Mouse (Mus musculus) left cerebral cortex, adult 8-10 months (tissue): Measurements from ENCODE around the gene Gm5105. TPM values are rescaled to one million over a fixed set of nuclear protein-coding genes. Genes with fewer than 3 reads are reported as not detected.

ENCODE experiments used
- DNase-seq, 2 experiments: peaks; one replicate each; pipeline ENCODE4 v3.0.0; 2022; ENCODE audit warnings: low spot score in 2 of 2
- total RNA-seq, 4 experiments: library from RNA; stranded (reverse); gene quantifications; 2 replicates each; pipeline ENCODE4 v1.2.4; 2022

Gene Gm5105
- total RNA-seq, 4 experiments from 2014 or later: 0.21 TPM; not detected in 3

DNA sequence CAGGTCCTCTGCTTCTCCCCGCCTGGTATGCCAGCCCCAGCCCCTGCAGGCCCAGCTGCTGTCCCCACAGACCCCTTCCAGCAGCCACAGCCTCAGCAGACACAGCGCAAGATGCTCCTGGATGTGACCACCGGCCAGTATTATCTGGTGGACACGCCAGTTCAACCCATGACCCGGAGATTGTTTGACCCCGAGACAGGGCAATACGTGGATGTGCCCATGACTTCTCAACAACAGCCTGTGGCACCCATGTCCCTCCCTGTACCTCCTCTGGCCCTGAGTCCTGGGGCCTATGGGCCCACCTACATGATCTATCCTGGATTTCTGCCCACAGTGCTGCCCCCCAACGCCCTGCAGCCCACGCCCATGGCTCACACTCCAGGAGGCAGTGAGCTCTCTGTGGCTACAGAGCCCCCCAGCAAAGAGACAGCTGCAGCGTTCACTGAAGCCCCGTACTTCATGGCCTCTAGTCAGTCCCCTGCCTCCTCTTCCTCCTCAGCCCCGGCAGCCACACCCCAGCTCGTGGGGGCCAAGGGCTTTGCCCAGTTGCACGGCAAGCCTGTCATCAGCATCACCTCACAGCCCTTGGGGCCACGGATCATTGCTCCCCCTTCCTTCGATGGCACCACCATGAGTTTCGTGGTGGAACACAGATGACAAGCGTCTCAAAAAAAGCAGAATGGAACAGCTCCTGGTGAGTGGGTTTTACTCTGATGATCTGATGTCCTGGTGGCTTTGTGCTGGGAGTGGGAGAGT lies 2.7 kb upstream of the Gm5105 start:
- DNase-seq: no peak

DNA sequence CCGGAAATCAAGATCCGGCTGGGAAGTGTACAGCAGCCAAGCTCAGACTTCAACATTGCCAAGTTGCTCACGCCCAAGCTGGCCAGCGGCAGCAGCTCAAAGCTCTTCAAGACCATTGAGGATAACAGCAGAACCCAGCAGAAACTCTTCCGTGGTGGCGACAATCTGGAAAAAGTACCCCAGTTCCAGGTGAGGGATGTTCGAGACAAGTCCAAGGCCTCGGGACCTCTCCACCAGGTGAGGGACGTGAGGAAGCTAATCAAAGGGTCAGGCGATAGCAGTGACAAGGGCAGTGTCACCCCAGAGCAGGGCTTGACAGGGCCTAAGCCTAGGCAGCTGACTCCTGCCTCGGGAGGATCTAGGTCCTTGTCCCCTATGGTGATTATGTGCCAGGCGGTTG lies 915 bp upstream of the Gm5105 start:
- DNase-seq: no peak

DNA sequence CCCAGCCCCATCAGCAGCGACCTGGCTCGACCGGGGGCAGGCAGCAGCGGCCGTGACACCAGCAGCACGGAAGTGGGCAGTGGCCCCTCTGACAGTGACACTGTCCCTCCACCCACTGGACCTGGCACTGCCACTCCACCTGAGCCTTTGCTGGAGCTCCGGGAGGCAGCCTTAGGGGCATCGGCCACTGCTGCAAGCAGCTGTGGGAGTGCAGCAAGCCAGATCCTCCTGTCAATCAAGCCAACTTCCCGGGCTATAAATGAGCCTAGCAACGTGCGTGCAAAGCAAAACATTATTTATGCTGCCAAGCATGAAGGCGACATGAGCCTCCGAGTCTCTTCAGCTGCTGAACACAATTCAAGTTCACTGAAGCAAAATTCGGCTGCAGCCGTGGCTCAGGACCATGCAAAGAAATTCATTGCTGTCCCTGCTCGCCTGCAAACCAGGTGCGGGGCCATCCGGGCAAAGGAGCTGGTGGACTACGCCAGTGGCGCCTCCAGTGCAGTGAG lies 786 bp downstream of the Gm5105 start:
- DNase-seq: no peak

DNA sequence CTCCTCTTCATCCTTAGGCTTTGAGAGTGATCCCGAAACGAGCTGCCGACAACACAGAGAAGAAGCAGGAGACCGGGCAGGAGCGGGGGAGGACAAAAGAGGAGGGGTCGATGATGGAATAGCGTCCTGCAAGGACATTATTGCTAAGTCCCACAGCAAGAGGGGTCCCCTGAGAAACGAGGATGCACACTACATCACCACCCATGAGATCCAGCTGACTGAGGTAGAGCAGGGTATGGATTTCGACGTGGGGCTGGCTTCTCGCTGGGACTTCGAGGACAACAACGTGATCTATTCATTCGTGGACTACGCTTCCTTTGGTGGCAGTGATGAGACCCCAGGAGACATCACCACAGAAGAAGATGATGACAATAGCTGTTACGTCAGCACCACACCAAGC lies 1.3 kb downstream of the Gm5105 start:
- no peak for DNase-seq

DNA sequence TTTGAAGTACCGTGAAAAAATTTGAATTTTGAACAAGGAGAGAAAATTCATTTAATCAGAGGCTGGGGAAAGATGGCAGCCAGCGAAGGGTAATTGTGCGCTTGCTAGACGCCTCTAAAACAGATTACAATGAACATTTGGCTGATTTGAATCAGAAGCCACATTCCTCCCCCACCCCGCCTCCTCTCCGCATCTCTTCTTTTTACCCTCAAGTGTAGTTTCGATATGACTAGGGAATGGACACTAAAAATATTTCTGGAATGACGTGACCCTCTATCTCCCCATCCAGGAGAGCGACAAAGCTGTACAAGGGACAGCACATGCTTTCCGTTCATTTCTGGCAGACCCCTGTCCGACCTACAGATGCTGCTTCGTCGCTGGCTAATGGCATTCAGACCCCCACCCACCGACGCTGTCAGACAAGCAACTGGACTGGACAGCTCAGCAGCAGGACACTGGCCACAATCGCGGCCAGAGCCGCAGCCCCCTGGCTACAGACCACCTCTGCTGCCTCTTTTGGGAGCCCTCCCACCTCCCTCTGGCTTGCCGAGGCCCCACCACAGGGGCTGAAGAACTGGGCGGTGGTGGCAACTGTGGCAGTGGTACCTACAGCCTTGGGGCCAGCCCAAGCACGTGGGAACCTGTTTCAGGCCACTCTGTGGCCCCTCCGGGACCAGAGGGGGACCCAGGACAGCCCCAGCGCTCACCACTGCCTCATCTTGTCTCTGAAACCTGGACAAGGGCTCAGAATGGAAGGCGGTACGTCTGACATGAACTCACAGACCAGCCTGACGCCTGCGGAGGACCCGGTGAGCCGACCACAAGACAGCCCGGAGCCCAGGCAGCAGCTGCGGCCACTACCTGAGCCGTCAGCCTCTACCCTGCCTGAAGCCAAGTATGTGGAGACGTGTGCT lies 2.2 kb downstream of the Gm5105 start, which contains the start of gene 1110002E22Rik:
Gene 1110002E22Rik (plus strand): TSS at position 321 of the 914 bp plus-strand sequence.
- peak in 1 of 2 experiments; percentile 43 for DNase-seq

DNA sequence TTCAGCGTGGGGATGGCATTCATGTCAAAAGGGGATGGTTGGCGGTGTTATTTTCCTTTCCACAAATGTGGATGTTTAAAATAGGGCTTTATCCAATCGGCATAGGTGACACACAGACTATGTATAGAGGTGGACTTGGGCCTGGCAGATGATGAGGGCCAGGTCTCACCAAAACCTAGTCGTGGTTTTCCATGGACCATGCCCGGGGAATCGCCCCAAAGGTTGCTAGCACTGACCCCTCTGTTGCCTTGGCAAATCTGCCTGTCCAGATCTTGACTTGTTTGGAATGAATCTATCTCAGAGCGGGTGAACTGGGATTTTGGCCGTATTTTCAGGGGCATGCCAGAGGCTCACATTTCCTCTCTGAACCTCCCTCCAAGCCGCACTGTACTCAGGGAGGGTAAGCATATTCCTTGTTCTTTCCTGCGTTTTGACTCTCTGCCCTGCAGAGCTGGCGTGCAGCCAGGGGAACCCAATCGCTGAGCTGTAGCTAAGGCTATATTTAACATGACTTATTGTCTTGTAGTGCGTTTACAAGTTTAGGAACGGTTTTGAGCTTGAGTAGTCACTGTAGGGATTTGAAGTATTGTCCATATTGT lies 3.4 kb downstream of the Gm5105 start:
- DNase-seq: no peak

DNA sequence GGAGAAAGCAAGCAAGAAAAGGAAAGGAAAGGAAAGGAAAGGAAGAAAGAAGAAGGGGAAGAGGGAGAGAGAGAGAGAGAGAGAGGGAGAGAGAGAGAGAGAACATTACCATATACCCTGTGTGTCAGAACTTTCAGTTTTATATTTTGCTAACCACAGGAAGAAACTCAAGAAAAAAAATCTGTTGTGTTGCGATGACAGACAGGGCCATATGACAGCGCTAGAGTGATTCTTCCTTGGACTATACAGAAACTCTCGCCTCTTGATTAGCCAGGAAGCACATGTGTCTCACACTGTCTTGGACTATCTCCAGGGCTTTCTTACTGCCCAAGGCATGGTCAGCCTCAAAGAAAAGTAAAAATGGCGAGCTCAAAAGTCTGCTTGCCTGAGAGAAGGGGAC lies 4.5 kb downstream of the Gm5105 start:
- no peak for DNase-seq

DNA sequence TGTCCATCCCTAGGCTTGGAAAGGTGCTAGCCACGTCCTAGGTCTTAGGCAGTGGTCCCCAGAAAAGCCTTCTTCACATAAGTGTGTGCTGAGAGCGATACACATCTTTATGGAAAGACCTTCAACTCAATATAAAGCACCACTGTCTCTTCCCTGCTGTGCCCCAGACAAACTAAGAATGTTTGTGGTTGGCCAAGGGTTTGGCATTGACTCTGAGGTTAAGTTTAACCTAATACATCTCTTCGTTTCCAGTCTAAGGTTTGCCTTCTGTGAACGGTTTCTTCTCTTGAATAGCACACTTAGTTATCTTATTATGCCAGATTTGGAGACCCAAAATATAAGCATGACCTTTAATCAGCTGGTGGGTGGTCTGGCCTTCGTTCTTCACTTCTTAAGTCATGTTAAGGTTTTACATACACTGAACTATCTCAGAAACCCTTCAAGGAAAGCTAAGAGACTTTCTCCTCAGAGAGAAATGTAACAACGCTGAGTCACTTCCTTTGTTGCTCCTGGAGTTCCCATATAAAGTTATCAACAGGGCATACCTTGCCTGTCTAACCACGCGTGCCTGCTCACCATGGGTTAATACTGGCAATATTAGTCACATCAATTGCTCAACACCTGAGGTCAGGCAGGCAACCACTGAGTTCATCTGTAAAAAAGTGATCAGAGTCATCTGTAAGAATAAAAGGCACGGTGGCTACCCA lies 5.8 kb downstream of the Gm5105 start:
- no peak for DNase-seq

DNA sequence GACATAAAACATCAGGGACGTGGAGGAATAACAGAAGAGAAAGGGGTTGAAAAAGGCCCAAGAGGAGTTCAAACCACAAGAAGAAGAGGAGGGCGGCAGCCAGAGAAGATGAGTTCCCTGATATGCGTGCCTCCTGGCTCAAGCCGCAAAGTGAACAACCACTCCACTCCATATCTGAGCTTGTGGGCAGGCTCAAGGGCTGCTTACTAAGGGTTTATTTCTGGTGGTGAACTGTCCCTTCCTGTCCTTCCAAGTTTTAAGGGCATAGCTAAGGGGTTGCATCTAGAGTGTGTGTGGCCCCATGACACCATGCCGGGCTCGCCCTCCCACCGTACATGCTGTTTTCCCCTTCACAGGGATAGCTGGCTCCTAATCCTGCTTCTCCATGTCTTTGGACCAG lies 6.8 kb downstream of the Gm5105 start:
- DNase-seq: no peak

DNA sequence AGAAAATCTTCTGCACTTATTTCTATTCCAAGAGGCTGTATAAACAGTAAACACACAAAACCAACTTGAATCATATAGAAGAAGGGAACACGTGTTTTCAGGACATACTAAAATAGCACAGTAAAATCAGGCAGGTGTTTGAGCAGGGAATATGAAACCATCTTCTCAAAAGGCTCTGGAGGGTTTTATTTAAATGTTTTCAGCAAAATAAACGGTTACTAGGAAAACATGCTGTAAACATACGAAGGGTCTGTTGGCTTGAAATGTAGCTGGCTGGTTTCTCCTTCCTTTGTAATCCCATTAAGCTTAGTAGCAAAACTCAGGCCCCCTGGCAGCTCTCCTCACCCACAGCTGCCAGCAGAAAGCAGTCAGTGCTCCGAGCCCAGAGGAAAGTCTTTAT lies 9.0 kb downstream of the Gm5105 start:
- DNase-seq: no peak

DNA sequence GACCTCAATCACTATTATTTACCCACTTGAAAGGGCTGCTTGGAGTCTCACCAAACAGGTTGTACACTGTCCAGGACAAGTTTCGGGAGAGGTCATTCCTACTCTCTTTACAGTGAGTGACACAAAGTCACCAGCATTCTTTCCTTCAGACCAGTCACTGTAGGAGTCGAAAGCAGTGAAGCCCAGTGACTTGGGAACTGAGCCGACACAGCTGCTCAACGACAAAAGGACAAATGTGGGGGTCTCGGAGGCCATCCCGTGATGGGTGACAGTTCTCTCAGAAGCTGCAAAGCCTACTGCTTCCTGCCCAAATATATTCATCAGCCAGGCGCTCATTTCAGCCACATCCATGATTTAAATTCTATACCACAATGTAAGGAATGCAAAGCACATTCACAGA lies 10.2 kb downstream of the Gm5105 start:
- DNase-seq: no peak

DNA sequence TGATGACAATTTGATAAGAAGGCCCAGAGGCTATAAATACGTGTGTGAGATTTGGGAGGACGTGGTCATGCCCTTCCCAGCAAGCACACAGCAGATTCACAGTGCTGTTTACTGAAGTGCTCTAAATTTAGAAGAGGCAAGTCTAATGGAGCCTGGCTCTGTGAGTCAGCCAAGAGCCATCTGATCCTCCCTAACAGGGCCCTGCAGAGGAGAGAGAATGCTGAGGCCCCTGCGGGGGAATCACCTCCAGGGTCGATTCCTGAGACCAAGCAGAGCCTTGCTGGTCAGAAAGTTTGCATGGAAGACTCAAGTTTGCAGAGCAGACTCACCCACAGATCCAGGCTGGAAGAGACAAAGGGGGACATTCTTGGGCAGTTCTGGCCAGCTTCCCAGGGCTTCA lies 13.2 kb downstream of the Gm5105 start:
- DNase-seq: no peak

DNA sequence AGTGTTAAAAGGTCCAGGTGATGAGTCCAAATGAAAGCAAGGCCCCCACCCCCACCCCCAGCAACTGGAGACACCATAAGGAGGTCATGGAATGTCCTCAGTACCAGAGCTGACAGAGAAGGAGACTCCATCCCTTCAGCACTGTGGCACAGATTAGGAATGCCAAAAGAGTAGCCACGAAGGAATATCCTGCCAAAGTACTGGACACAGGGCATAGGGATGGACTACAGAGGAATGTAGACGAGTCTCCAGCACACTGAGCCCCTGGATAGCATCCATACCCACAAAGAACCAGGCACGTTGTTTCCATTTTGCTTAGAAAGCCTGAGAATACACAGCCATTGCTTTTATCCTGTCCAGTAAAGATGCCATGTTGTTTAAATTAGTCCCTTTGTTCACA lies 15.8 kb downstream of the Gm5105 start:
- DNase-seq: no peak

DNA sequence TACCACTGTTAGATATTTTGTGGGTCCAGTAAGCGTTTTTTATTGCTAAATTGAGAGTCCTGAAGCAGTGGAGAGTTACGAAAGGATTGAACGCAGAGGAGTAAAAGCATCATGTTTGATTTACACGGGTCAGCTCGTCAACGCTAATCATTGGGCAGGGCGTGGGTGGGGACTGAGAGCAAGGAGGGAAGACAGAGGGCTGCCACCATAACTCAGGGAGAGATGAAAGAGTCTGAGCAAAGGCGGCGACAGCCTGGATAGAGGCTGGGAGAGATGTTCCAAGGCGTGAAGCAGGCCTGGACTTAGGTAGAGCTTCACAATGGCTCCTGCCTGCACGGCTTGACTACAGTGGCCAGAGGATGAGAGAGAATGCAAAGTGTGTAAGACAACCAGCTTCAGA lies 16.4 kb downstream of the Gm5105 start:
- DNase-seq: no peak

DNA sequence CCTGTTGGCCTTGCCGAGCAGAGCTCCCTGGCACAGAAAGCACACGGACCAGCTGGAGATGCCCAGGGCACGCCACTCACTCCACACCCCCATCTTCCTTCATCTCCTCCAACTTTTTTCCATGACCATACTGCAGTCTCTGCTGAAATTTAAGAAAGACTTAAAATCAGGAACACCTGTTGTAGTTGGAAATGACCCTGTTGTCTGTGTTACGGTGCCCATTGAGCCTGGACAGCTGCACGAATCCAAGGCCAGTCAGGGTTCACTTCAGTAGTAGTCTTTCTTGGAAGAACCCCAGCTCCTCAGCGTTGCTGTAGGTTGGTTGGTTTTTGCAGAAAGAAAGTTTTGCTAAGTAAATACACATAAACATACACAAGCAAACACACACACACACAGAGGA lies 17.6 kb downstream of the Gm5105 start:
- no peak for DNase-seq

DNA sequence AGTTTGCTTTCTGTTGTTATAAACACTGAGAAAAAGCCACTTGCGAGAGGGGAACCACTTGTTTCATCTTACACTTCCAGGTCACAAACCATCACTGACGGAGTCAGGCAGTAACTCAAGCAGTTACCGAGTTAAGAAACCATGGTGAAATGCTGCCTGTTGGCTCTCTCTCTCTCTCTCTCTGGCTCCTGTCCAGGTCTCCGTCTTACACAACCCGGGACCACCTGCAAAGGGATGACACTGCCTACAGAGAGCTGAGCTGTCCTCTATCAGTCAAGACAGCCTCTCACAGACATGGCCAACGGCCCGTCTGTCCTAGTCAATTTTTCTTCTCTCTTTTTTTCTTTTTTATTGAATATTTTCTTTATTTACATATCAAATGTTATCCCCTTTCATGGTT lies 23.9 kb downstream of the Gm5105 start:
- DNase-seq: no peak

DNA sequence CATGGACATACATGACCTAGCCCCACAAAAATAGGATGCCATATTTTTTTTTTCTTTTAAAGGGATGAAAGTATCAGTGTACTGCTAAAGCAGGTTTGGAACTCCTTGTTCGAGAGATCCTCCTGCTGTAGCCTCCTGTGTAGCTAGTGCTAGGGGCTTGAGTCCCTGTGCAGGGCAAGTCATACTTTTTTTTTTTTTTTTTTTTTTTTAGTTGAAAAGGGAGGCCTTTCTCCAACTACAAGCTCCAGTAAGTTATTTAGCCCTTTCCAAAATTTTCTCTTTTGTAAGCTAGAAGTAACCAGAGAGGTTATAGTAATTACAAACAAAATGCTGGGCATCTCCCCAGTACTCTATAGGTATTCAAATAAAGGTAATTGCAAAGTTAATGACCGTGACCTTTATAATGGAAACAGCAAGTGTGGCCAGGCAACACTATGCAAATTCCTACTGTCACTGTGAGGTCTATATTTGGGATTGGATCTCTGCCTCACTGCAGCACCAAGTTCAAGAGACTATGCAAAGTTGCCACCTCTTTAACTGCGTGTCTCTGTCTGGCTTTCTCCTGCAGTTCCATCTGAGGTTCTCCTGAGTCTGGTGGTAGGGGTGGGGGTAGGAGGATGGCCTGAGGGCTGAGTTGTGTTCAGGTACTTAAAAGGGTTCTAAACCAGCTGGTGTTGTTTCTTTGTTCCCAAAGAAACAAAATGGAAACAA lies 25.4 kb downstream of the Gm5105 start:
- no peak for DNase-seq

DNA sequence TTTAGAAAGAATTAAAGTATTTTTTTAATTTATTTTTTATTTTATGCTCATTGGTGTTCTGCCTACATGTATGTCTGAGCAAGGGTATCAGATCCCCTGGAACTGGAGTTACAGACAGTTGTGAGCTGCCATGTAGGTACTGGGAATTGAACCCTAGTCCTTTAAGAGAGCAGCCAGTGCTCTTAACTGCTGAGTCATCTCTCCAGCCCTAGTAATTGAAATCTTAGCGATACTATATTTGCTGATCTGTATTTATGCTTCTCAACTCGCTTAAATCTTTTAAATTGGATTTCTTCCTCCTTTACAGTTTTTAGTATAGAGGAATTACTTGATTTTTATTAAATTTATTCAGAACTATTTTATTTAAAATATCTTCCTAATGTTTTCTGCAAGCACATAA lies 26.2 kb downstream of the Gm5105 start:
- DNase-seq: no peak

DNA sequence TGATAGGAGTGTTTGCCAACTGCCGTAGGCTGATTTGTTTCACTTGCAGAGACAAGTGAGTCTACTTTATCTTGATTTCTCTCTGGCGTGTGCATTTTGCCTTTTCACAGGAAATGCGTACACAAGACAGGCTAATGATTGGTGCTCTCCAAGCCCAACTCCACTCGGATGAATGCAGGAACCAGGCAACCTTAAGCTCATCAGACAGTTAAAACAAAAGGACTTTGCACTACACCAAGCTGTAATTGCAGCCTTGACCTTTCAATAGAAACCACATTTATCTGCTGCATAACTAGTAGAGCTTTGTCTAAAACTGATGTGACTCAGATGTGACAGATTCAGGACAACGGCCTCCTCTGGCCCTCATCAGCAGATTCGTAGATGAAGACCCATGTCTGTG lies 33.2 kb downstream of the Gm5105 start:
- no peak for DNase-seq

DNA sequence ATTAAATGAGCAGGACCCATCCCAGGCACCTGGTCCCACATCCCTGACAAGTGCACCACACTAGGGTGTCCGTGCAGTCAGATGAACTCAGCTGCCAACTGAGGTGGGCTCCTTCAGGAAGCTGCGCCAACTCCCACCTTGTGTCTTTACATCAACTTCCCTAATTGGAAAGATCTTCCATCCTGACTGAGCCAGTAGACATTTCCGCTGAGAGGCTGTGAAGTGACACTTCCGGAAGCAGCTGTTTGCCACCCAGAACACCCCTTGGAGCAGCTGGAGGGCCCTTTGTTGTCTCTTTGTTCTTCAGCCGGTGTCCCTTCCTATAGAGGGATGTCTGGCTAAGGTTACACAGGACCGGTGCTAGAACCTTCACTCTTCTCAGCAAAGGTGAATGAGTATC lies 36.6 kb downstream of the Gm5105 start:
- DNase-seq: no peak

DNA sequence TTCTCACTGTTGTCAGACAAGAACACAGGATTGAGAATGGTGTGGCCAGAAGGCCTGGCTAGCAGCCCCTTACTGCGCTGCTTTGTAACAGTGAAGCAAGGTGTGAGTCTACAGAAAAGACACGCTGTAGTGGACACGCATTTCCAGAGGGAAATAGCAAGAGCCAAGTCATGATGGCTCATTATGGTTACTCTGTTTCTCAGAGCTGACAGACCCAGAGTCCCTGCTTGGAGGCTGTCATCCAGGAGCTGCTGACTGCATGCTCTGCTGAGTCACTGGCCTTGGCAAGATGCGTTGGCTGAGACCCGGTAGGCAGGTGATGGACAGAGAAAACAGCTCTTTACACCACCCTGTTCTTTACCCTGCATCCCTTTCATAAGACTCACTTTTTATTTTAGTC lies 37.8 kb downstream of the Gm5105 start:
- DNase-seq: peak in 1 of 2 experiments; percentile 43
